Comparison of ENCODE assay signal across 8 mouse cellular contexts in genomic region chr6:115251531-115251985, GRCm38 (mm10). TPM values are rescaled to one million over a fixed set of nuclear protein-coding genes. Genes with fewer than 3 reads are reported as not detected.
DNase-seq lines count a peak whose midpoint lies in the region; ATAC-seq and TF ChIP-seq lines count a peak whose summit lies in the region.
"Had no signal": no experiment of that assay in that cellular context is flagged by ENCODE, and none has a peak within 500 bp of the region (broad histone marks: within the 10 kb centered on the region; RNA-seq: fewer than 3 reads in every experiment).

No protein-coding gene starts in this region.

- peak overlapping the region; percentile 56 for H3K4me2 ChIP-seq in heart, embryonic 13.5 days
- H3K4me2 ChIP-seq in limb, embryonic 13.5 days (replicated peaks), result peak overlapping the region; percentile 67

- H3K9ac ChIP-seq in heart, embryonic 13.5 days, result no peak overlapping the region; the same call in 1 of the 2 replicates
- no peak overlapping the region for H3K9ac ChIP-seq in limb, embryonic 13.5 days

- H3K36me3 ChIP-seq in heart, embryonic 13.5 days, result no peaks in the 10 kb centered on the region
- H3K36me3 ChIP-seq in limb, embryonic 13.5 days, result no peaks in the 10 kb centered on the region

- H3K27me3 ChIP-seq in heart, embryonic 13.5 days (replicated peaks), result peaks cover 97% of the 10 kb centered on the region
- H3K27me3 ChIP-seq in limb, embryonic 13.5 days, result no peaks in the 10 kb centered on the region

- H3K9me3 ChIP-seq in heart, embryonic 13.5 days, result no peaks in the 10 kb centered on the region
- H3K9me3 ChIP-seq in limb, embryonic 13.5 days, result no peaks in the 10 kb centered on the region

- peaks cover 10% of the 10 kb centered on the region for H3K4me1 ChIP-seq in heart, embryonic 13.5 days
- H3K4me1 ChIP-seq in limb, embryonic 13.5 days, result peaks cover 11% of the 10 kb centered on the region
- peaks cover 8% of the 10 kb centered on the region for H3K4me1 ChIP-seq in olfactory bulb, adult 2 months (ENCODE audit: control insufficient read depth, insufficient read depth, low read length)

- H3K4me3 ChIP-seq in heart, embryonic 13.5 days, result peak overlapping the region; percentile 20
- H3K4me3 ChIP-seq in limb, embryonic 13.5 days, result peak overlapping the region; percentile 31
- H3K4me3 ChIP-seq in olfactory bulb, adult 2 months (ENCODE audit: insufficient read depth, low read depth, low read length), result peak overlapping the region; percentile 10; the same call in 1 of the 2 replicates

- TF ChIP-seq CTCF in olfactory bulb, adult 2 months (IDR thresholded peaks at IDR 0.05; ENCODE audit: insufficient read depth, low read depth, low read length), result no peak

- no peak overlapping the region for H3K27ac ChIP-seq in heart, embryonic 13.5 days (replicated peaks)
- no peak overlapping the region for H3K27ac ChIP-seq in limb, embryonic 13.5 days
- peak overlapping the region; percentile 72 for H3K27ac ChIP-seq in olfactory bulb, adult 2 months (ENCODE audit: insufficient read depth, low read depth, low read length)

- ATAC-seq in erythroid progenitor cell, adult 5-6 weeks (replicated peaks; ENCODE audit: low FRiP score, poor library complexity, severe bottlenecking), result 0 out of 2 replicates have a peak, but pooled peaks have one; percentile 25
- no peak for ATAC-seq in heart, embryonic 13.5 days (ENCODE audit: extremely low read depth, insufficient number of reproducible peaks, low FRiP score, low TSS enrichment)
- ATAC-seq in limb, embryonic 13.5 days (ENCODE audit: low FRiP score, low read depth), result peak; percentile 74; the same call in 1 of the 2 replicates

- no peak for TF ChIP-seq POLR2A in olfactory bulb, adult 2 months (IDR thresholded peaks at IDR 0.05; ENCODE audit: insufficient read depth, low read depth, low read length)

- 5% methylated on average over 13 of the region's 13 CpGs for WGBS in heart, embryonic 13.5 days
- WGBS in limb, embryonic 13.5 days, result 1% methylated on average over 13 of the region's 13 CpGs
- WGBS in olfactory bulb, adult 2 months, result 10% methylated on average over 13 of the region's 13 CpGs

- DNase-seq in ovary, adult 18-20 months (ENCODE audit: low spot score), result peak; percentile 36
- DNase-seq in ovary, postnatal 10 days (ENCODE audit: low spot score), result no peak
- no peak for DNase-seq in thymus, postnatal 0 days (ENCODE audit: low spot score)

RNA-seq across cellular contexts. Expression of gene Timp4, which starts 0.4 kb away (rescaled TPM):
- 0.42 TPM in 1 of 2 replicates, not detected in the other for total RNA-seq in erythroid progenitor cell, adult 5-6 weeks (2015; ENCODE audit: low replicate concordance)
- not detected in 2 replicates for total RNA-seq in erythroid progenitor cell, adult 5-6 weeks (2017; ENCODE audit: low replicate concordance)
- 0.19 and 0.27 TPM in 2 replicates for polyA plus RNA-seq in heart, embryonic 13.5 days (2015; fragmentation: Nextera tagmentation; extraction: Ambion mirVana)
- 0.59 and 0.72 TPM in 2 replicates for polyA plus RNA-seq in limb, embryonic 13.5 days (2015; fragmentation: Nextera tagmentation; extraction: Ambion mirVana)
- not detected in 2 replicates for polyA plus RNA-seq in olfactory bulb, adult 2 months (2012; ENCODE audit: insufficient read depth, insufficient read length, low replicate concordance, missing spikeins)
- polyA plus RNA-seq in thymus, postnatal 0 days (2015; fragmentation: Nextera tagmentation; extraction: Ambion mirVana), result 0.78 and 0.86 TPM in 2 replicates

RNA-seq across cellular contexts. Expression of gene Gm17482, which starts 24.4 kb away (rescaled TPM):
- not detected in 2 replicates for total RNA-seq in erythroid progenitor cell, adult 5-6 weeks (2015; ENCODE audit: low replicate concordance)
- total RNA-seq in erythroid progenitor cell, adult 5-6 weeks (2017; ENCODE audit: low replicate concordance), result not detected in 2 replicates
- not detected in 2 replicates for polyA plus RNA-seq in heart, embryonic 13.5 days (2015; fragmentation: Nextera tagmentation; extraction: Ambion mirVana)
- not detected in 2 replicates for polyA plus RNA-seq in limb, embryonic 13.5 days (2015; fragmentation: Nextera tagmentation; extraction: Ambion mirVana)
- polyA plus RNA-seq in olfactory bulb, adult 2 months (2012; ENCODE audit: insufficient read depth, insufficient read length, low replicate concordance, missing spikeins), result not detected in 2 replicates
- polyA plus RNA-seq in thymus, postnatal 0 days (2015; fragmentation: Nextera tagmentation; extraction: Ambion mirVana), result not detected in 2 replicates
- total RNA-seq: layer of hippocampus, postnatal 25 days had no signal
